Mouse (Mus musculus): ENCODE measurements at regions not wholly inside any gene's neighbourhood (a gene's known extent, or its start where the extent isn't known, plus 50 kb on each side); places are given as distances from the start of the nearest gene placed in this dataset.

GRCm38 (mm10) chr13:31309083-31309621 lies 246.8 kb upstream of the Foxq1 start:
- TF ChIP-seq USF1 (IDR thresholded peaks at IDR 0.05; ENCODE audit: low read depth) (no peak), POLR2AphosphoS2 (IDR thresholded peaks at IDR 0.05; ENCODE audit: insufficient read length, low read depth) (no peak), MAX (IDR thresholded peaks at IDR 0.05; ENCODE audit: low read depth) (no peak), MYOG (IDR thresholded peaks at IDR 0.05; ENCODE audit: control insufficient read depth in 1 of 3, insufficient read depth in 1 of 3, insufficient read length in 2 of 3, low read depth in 2 of 3) (no peak), POLR2A (IDR thresholded peaks at IDR 0.05; ENCODE audit: insufficient read length, low read depth) (no peak), REST (IDR thresholded peaks at IDR 0.05; ENCODE audit: insufficient read depth, insufficient read length) (no peak), E2F4 (IDR thresholded peaks at IDR 0.05; ENCODE audit: insufficient read depth) (no peak), SRF (IDR thresholded peaks at IDR 0.05; ENCODE audit: control insufficient read depth, insufficient read length, low read depth) (no peak), TCF12 (IDR thresholded peaks at IDR 0.05; ENCODE audit: insufficient read depth, poor library complexity, severe bottlenecking) (no peak), CEBPB (IDR thresholded peaks at IDR 0.05; ENCODE audit: insufficient read depth, poor library complexity, severe bottlenecking) (no peak), MYOD1 (IDR thresholded peaks at IDR 0.05; ENCODE audit: control insufficient read depth in 1 of 3, insufficient read length in 2 of 3, low read depth in 2 of 3) (no peak), TCF3 (IDR thresholded peaks at IDR 0.05; ENCODE audit: insufficient read length, low read depth) (no peak)
- H3K4me3 ChIP-seq: no peak overlapping the region
- H3K36me3 ChIP-seq (ENCODE audit: control insufficient read depth, insufficient read depth): no peaks in the 10 kb centered on the region
- no peak overlapping the region for H3ac ChIP-seq (ENCODE audit: control insufficient read depth, insufficient read length)
- no peaks in the 10 kb centered on the region for H3K27me3 ChIP-seq (ENCODE audit: control insufficient read depth, insufficient read depth, insufficient read length)
- no peak overlapping the region for H3K4me2 ChIP-seq (ENCODE audit: low read depth)
- no peaks in the 10 kb centered on the region for H3K79me2 ChIP-seq (ENCODE audit: control insufficient read depth, insufficient read depth)

- no peak overlapping the region for H3K4me2 ChIP-seq (ENCODE audit: low read depth)
- TF ChIP-seq SRF (IDR thresholded peaks at IDR 0.05; ENCODE audit: control insufficient read depth, insufficient read length, low read depth) (no peak), CEBPB (IDR thresholded peaks at IDR 0.05; ENCODE audit: insufficient read depth, poor library complexity, severe bottlenecking) (no peak), MYOD1 (IDR thresholded peaks at IDR 0.05; ENCODE audit: control insufficient read depth in 1 of 3, insufficient read length in 2 of 3, low read depth in 2 of 3) (no peak), MYOG (IDR thresholded peaks at IDR 0.05; ENCODE audit: control insufficient read depth in 1 of 3, insufficient read depth in 1 of 3, insufficient read length in 2 of 3, low read depth in 2 of 3) (no peak), TCF12 (IDR thresholded peaks at IDR 0.05; ENCODE audit: insufficient read depth, poor library complexity, severe bottlenecking) (no peak), E2F4 (IDR thresholded peaks at IDR 0.05; ENCODE audit: insufficient read depth) (no peak), MAX (IDR thresholded peaks at IDR 0.05; ENCODE audit: low read depth) (no peak), USF1 (IDR thresholded peaks at IDR 0.05; ENCODE audit: low read depth) (no peak), POLR2A (IDR thresholded peaks at IDR 0.05; ENCODE audit: insufficient read length, low read depth) (no peak), TCF3 (IDR thresholded peaks at IDR 0.05; ENCODE audit: insufficient read length, low read depth) (no peak), REST (IDR thresholded peaks at IDR 0.05; ENCODE audit: insufficient read depth, insufficient read length) (no peak), POLR2AphosphoS2 (IDR thresholded peaks at IDR 0.05; ENCODE audit: insufficient read length, low read depth) (no peak)
- H3K36me3 ChIP-seq (ENCODE audit: control insufficient read depth, insufficient read depth): no peaks in the 10 kb centered on the region
- no peaks in the 10 kb centered on the region for H3K79me2 ChIP-seq (ENCODE audit: control insufficient read depth, insufficient read depth)
- no peak overlapping the region for H3ac ChIP-seq (ENCODE audit: control insufficient read depth, insufficient read length)
- no peaks in the 10 kb centered on the region for H3K27me3 ChIP-seq (ENCODE audit: control insufficient read depth, insufficient read depth, insufficient read length)
- no peak overlapping the region for H3K4me3 ChIP-seq
Observed at GRCm38 (mm10) chr13:31312772-31313171, 243.2 kb upstream of the Foxq1 start.

GRCm38 (mm10) chr13:31313821-31314220 lies 242.1 kb upstream of the Foxq1 start:
- H3K36me3 ChIP-seq (ENCODE audit: control insufficient read depth, insufficient read depth): no peaks in the 10 kb centered on the region
- H3ac ChIP-seq (ENCODE audit: control insufficient read depth, insufficient read length): no peak overlapping the region
- H3K4me2 ChIP-seq (ENCODE audit: low read depth): no peak overlapping the region
- no peaks in the 10 kb centered on the region for H3K27me3 ChIP-seq (ENCODE audit: control insufficient read depth, insufficient read depth, insufficient read length)
- H3K4me3 ChIP-seq: no peak overlapping the region
- no peak for TF ChIP-seq REST (IDR thresholded peaks at IDR 0.05; ENCODE audit: insufficient read depth, insufficient read length)
- no peak for TF ChIP-seq E2F4 (IDR thresholded peaks at IDR 0.05; ENCODE audit: insufficient read depth)
- TF ChIP-seq TCF12 (IDR thresholded peaks at IDR 0.05; ENCODE audit: insufficient read depth, poor library complexity, severe bottlenecking): no peak
- no peak for TF ChIP-seq POLR2AphosphoS2 (IDR thresholded peaks at IDR 0.05; ENCODE audit: insufficient read length, low read depth)
- TF ChIP-seq MAX (IDR thresholded peaks at IDR 0.05; ENCODE audit: low read depth): no peak
- no peak for TF ChIP-seq USF1 (IDR thresholded peaks at IDR 0.05; ENCODE audit: low read depth)
- TF ChIP-seq POLR2A (IDR thresholded peaks at IDR 0.05; ENCODE audit: insufficient read length, low read depth): no peak
- TF ChIP-seq CEBPB (IDR thresholded peaks at IDR 0.05; ENCODE audit: insufficient read depth, poor library complexity, severe bottlenecking): no peak
- no peak for TF ChIP-seq MYOG (IDR thresholded peaks at IDR 0.05; ENCODE audit: control insufficient read depth in 1 of 3, insufficient read depth in 1 of 3, insufficient read length in 2 of 3, low read depth in 2 of 3)
- no peak for TF ChIP-seq MYOD1 (IDR thresholded peaks at IDR 0.05; ENCODE audit: control insufficient read depth in 1 of 3, insufficient read length in 2 of 3, low read depth in 2 of 3)
- TF ChIP-seq TCF3 (IDR thresholded peaks at IDR 0.05; ENCODE audit: insufficient read length, low read depth): no peak
- no peak for TF ChIP-seq SRF (IDR thresholded peaks at IDR 0.05; ENCODE audit: control insufficient read depth, insufficient read length, low read depth)
- H3K79me2 ChIP-seq (ENCODE audit: control insufficient read depth, insufficient read depth): no peaks in the 10 kb centered on the region

GRCm38 (mm10) chr13:31317066-31317465 lies 238.9 kb upstream of the Foxq1 start:
- Histone ChIP-seq H3K36me3 (ENCODE audit: control insufficient read depth, insufficient read depth) (no peaks in the 10 kb centered on the region), H3K4me2 (ENCODE audit: low read depth) (no peak overlapping the region)
- TF ChIP-seq POLR2A (IDR thresholded peaks at IDR 0.05; ENCODE audit: insufficient read length, low read depth) (no peak), MYOG (IDR thresholded peaks at IDR 0.05; ENCODE audit: control insufficient read depth in 1 of 3, insufficient read depth in 1 of 3, insufficient read length in 2 of 3, low read depth in 2 of 3) (no peak), REST (IDR thresholded peaks at IDR 0.05; ENCODE audit: insufficient read depth, insufficient read length) (no peak), TCF12 (IDR thresholded peaks at IDR 0.05; ENCODE audit: insufficient read depth, poor library complexity, severe bottlenecking) (no peak), TCF3 (IDR thresholded peaks at IDR 0.05; ENCODE audit: insufficient read length, low read depth) (no peak), CEBPB (IDR thresholded peaks at IDR 0.05; ENCODE audit: insufficient read depth, poor library complexity, severe bottlenecking) (no peak), USF1 (IDR thresholded peaks at IDR 0.05; ENCODE audit: low read depth) (no peak), E2F4 (IDR thresholded peaks at IDR 0.05; ENCODE audit: insufficient read depth) (no peak), MAX (IDR thresholded peaks at IDR 0.05; ENCODE audit: low read depth) (no peak), SRF (IDR thresholded peaks at IDR 0.05; ENCODE audit: control insufficient read depth, insufficient read length, low read depth) (no peak), POLR2AphosphoS2 (IDR thresholded peaks at IDR 0.05; ENCODE audit: insufficient read length, low read depth) (no peak), MYOD1 (IDR thresholded peaks at IDR 0.05; ENCODE audit: control insufficient read depth in 1 of 3, insufficient read length in 2 of 3, low read depth in 2 of 3) (no peak)

More at GRCm38 (mm10) chr13:31317066-31317465, 238.9 kb upstream of the Foxq1 start:
- no peaks in the 10 kb centered on the region for H3K27me3 ChIP-seq (ENCODE audit: control insufficient read depth, insufficient read depth, insufficient read length)
- H3K4me3 ChIP-seq: no peak overlapping the region
- no peak overlapping the region for H3ac ChIP-seq (ENCODE audit: control insufficient read depth, insufficient read length)
- no peaks in the 10 kb centered on the region for H3K79me2 ChIP-seq (ENCODE audit: control insufficient read depth, insufficient read depth)

All from myocyte (in vitro differentiated cells).